Mouse (Mus musculus): ENCODE results near the gene Susd6. TPM values are rescaled to one million over a fixed set of nuclear protein-coding genes. Genes with fewer than 3 reads are reported as not detected.

Susd6 gene
- 10 to 100 TPM; 72.2 to 76.1 TPM for total RNA-seq (2021)

- intact Hi-C loops (cut with DNase I): loop anchor here (1.0 to 2.0 kb wide), 2 partner anchors 41 to 155 kb away; partner anchors contain the start of gene Srsf5
- DNase-seq: peak; percentile 98
Measured at GRCm38 (mm10) chr12:80789849-80790694, at the start of gene Susd6. Gene Susd6, plus strand, starts transcription at chr12:80790510.

- intact Hi-C loops (cut with DNase I): no loop called here
- DNase-seq: no peak
Measured at GRCm38 (mm10) chr12:80744614-80745013, 45.7 kb upstream of the Susd6 start.

- intact Hi-C loops (cut with DNase I): no loop called here
- DNase-seq: no peak
Measured at GRCm38 (mm10) chr12:80746031-80746813, 44.1 kb upstream of the Susd6 start.

GRCm38 (mm10) chr12:80751556-80751955 lies 38.8 kb upstream of the Susd6 start:
- intact Hi-C loops (cut with DNase I): no loop called here
- DNase-seq: no peak

GRCm38 (mm10) chr12:80757751-80758558 lies 32.4 kb upstream of the Susd6 start:
- intact Hi-C loops (cut with DNase I): no loop called here

GRCm38 (mm10) chr12:80758559-80759386 lies 31.5 kb upstream of the Susd6 start:
- intact Hi-C loops (cut with DNase I): no loop called here
- peak; percentile 23 to 34 for DNase-seq

More at GRCm38 (mm10) chr12:80757751-80758558, 32.4 kb upstream of the Susd6 start:
- DNase-seq: peak; percentile 66 to 77

GRCm38 (mm10) chr12:80759387-80759712 lies 31.0 kb upstream of the Susd6 start:
- no peak for DNase-seq
- intact Hi-C loops (cut with DNase I): no loop called here

GRCm38 (mm10) chr12:80759713-80760395 lies 30.5 kb upstream of the Susd6 start:
- intact Hi-C loops (cut with DNase I): loop anchor here (1.0 kb wide), 1 partner anchor 30 kb away; no protein-coding TSS in a partner anchor
- no peak for DNase-seq

- intact Hi-C loops (cut with DNase I): loop anchor here (1.0 kb wide), 1 partner anchor 30 kb away; no protein-coding TSS in a partner anchor
- DNase-seq: peak; percentile 74 to 80
Measured at GRCm38 (mm10) chr12:80760396-80760801, 29.9 kb upstream of the Susd6 start, which contains the start of gene Ccdc177. Gene Ccdc177, minus strand, starts transcription at chr12:80760687.

- DNase-seq: no peak
- intact Hi-C loops (cut with DNase I): no loop called here
Measured at GRCm38 (mm10) chr12:80762982-80763381, 27.3 kb upstream of the Susd6 start.

GRCm38 (mm10) chr12:80764116-80764515 lies 26.2 kb upstream of the Susd6 start:
- no peak for DNase-seq
- intact Hi-C loops (cut with DNase I): no loop called here

- intact Hi-C loops (cut with DNase I): loop anchor here (1.0 kb wide), 1 partner anchor 126 kb away; no protein-coding TSS in a partner anchor
- DNase-seq: peak; percentile 80 to 83
Measured at GRCm38 (mm10) chr12:80769697-80770096, 20.6 kb upstream of the Susd6 start.

GRCm38 (mm10) chr12:80774786-80775185 lies 15.5 kb upstream of the Susd6 start:
- DNase-seq: no peak
- intact Hi-C loops (cut with DNase I): no loop called here

- intact Hi-C loops (cut with DNase I): no loop called here
- no peak for DNase-seq
Measured at GRCm38 (mm10) chr12:80776046-80776634, 14.2 kb upstream of the Susd6 start.

GRCm38 (mm10) chr12:80778188-80778936 lies 11.9 kb upstream of the Susd6 start:
- intact Hi-C loops (cut with DNase I): no loop called here
- DNase-seq: no peak

GRCm38 (mm10) chr12:80779760-80780159 lies 10.6 kb upstream of the Susd6 start:
- intact Hi-C loops (cut with DNase I): no loop called here
- DNase-seq: no peak

GRCm38 (mm10) chr12:80782190-80782589 lies 8.1 kb upstream of the Susd6 start:
- no peak for DNase-seq
- intact Hi-C loops (cut with DNase I): loop anchor here (2.0 kb wide), 1 partner anchor 111 kb away; no protein-coding TSS in a partner anchor

GRCm38 (mm10) chr12:80782892-80783291 lies 7.4 kb upstream of the Susd6 start:
- intact Hi-C loops (cut with DNase I): loop anchor here (2.0 kb wide), 1 partner anchor 110 kb away; no protein-coding TSS in a partner anchor
- DNase-seq: no peak

All from heart, postnatal 36 days (tissue).